Mouse (Mus musculus) spleen, adult 18-20 months (tissue): ENCODE measurements around the gene Rdh16.
"Not testable (repeated sequence)": the region's sequence is repeated elsewhere in the genome, so short reads cannot be mapped to it uniquely, and the experiment has no call there.

Experiments used
- DNase-seq, 2 experiments: peaks; one replicate each; pipeline ENCODE4 v3.0.0; 2022; ENCODE audit warnings: mixed read lengths in 2 of 2

The Rdh16 gene

GRCm38 (mm10) chr10:127800891-127801290 is at the start of gene Rdh16:
Rdh16 (plus strand) TSS chr10:127801152.
- DNase-seq: no peak

- DNase-seq: no peak
Observed at GRCm38 (mm10) chr10:127751548-127751947, 49.4 kb upstream of the Rdh16 start, which contains the start of gene Gpr182. Gpr182 (minus strand) TSS chr10:127751732.

- no peak for DNase-seq
Observed at GRCm38 (mm10) chr10:127754566-127755166, 46.3 kb upstream of the Rdh16 start.

- no peak for DNase-seq
Observed at GRCm38 (mm10) chr10:127755246-127755645, 45.7 kb upstream of the Rdh16 start.

- DNase-seq: no peak
Observed at GRCm38 (mm10) chr10:127755770-127756468, 45.0 kb upstream of the Rdh16 start.

GRCm38 (mm10) chr10:127759181-127760110 is 41.5 kb upstream of the Rdh16 start, which contains the start of the genes Rdh1 and Rdh16f1:
Rdh1 (plus strand) TSS chr10:127759721.
Rdh16f1 (plus strand) TSS chr10:127759787.
- DNase-seq: no peak

GRCm38 (mm10) chr10:127762926-127763325 is 38.0 kb upstream of the Rdh16 start:
- DNase-seq: not testable (repeated sequence)

- no peak for DNase-seq
Observed at GRCm38 (mm10) chr10:127763914-127764680, 36.9 kb upstream of the Rdh16 start.

- DNase-seq: no peak
Observed at GRCm38 (mm10) chr10:127766564-127766963, 34.4 kb upstream of the Rdh16 start.

- DNase-seq: no peak
Observed at GRCm38 (mm10) chr10:127776011-127776410, 24.9 kb upstream of the Rdh16 start, which contains the start of gene Rdh9. Rdh9 (plus strand) TSS chr10:127776386.

- not testable (repeated sequence) for DNase-seq
Observed at GRCm38 (mm10) chr10:127782321-127782720, 18.6 kb upstream of the Rdh16 start.

- DNase-seq: not testable (repeated sequence)
Observed at GRCm38 (mm10) chr10:127785411-127785810, 15.5 kb upstream of the Rdh16 start.

- DNase-seq: no peak
Observed at GRCm38 (mm10) chr10:127799295-127799694, 1.7 kb upstream of the Rdh16 start.

- no peak for DNase-seq
Observed at GRCm38 (mm10) chr10:127801612-127802011, 660 bp downstream of the Rdh16 start.

- DNase-seq: no peak
Observed at GRCm38 (mm10) chr10:127802236-127802635, 1.3 kb downstream of the Rdh16 start.

GRCm38 (mm10) chr10:127804416-127804815 is 3.5 kb downstream of the Rdh16 start:
- no peak for DNase-seq

GRCm38 (mm10) chr10:127815888-127816287 is 14.9 kb downstream of the Rdh16 start:
- no peak for DNase-seq

- DNase-seq: not testable (repeated sequence)
Observed at GRCm38 (mm10) chr10:127817268-127817910, 16.4 kb downstream of the Rdh16 start.

- DNase-seq: not testable (repeated sequence)
Observed at GRCm38 (mm10) chr10:127821806-127822205, 20.9 kb downstream of the Rdh16 start.

- no peak for DNase-seq
Observed at GRCm38 (mm10) chr10:127825386-127825785, 24.4 kb downstream of the Rdh16 start.

- DNase-seq: no peak
Observed at GRCm38 (mm10) chr10:127829121-127829520, 28.2 kb downstream of the Rdh16 start.

GRCm38 (mm10) chr10:127834186-127834585 is 33.2 kb downstream of the Rdh16 start:
- DNase-seq: not testable (repeated sequence)
